Mouse (Mus musculus) neutrophil, adult 5-6 weeks (primary cell): Measurements from ENCODE around the gene Mafk. TPM values are rescaled to one million over a fixed set of nuclear protein-coding genes. Genes with fewer than 3 reads are reported as not detected.

Experiments
- ATAC-seq: fragments of 151-379, 151-347 bp; 2 replicates; pipeline ENCODE4 v1.8.0; 2017; ENCODE audit warnings: mild to moderate bottlenecking, moderate TSS enrichment; ENCODE audit not compliant: insufficient number of reproducible peaks, poor library complexity, low FRiP score, severe bottlenecking; ENCODE audit errors: extremely low read depth
- total RNA-seq: library from RNA; stranded (forward); fragments of 200-1000 nt; gene quantifications from 2 replicates; pipeline ENCODE4 v1.2.3, GENCODE M21; 2017

The Mafk gene
- total RNA-seq, 1 experiment from 2014 or later: 55.0 TPM

DNA sequence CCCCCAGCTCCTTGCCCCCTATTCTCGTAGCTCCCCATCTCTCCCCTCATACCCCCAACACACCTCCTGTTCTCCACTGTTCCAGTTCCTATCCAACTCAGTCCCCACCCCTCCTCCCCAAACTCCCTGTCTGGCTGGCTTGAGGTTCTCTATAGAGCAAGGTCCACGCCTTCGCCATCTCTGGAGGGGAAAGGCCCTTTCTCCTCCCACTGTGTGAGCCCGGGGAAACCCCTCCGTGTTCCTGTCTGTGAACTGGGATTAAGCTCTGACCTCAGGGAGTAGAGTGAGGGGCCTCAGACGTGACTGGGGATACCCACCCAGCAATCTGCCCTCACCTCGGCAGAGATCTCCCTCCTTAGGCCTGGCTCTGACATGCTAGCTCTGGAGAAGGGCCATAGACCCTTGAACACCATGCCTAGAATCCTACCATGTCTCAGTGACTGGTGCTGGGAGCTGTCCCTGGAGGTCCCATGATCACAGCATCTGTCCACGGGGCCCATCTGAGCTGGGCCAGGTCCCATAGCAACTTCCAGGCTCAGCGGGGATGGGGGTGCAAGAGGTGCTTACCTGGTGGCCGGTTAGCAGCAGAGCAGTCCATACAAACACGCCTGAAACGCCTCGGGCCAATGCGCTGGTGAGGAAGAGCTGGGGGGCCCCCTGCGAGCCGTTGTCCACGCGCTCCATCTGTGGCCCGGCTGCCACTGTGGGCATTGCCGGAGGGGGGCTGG, 21.2 kb downstream of the Mafk start:
- ATAC-seq: no peak

DNA sequence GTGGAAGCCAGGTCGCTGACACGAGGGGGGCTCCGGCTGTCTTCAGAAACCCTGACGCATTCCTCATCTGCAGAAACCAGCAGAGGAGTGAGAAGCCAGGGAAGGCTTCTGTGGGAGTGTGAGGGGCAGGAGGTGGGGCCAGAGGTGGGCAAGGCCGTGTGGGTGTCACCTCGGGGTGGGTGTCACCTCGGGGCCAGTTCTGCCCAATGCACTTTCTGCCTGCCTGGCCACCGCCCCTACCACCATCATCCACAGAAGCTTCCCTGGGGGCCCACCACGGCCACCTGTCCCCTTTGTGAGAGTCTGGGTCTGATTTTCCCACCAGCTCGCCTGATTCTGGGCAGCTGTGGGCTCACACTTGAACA, 21.8 kb downstream of the Mafk start:
- ATAC-seq: no peak

DNA sequence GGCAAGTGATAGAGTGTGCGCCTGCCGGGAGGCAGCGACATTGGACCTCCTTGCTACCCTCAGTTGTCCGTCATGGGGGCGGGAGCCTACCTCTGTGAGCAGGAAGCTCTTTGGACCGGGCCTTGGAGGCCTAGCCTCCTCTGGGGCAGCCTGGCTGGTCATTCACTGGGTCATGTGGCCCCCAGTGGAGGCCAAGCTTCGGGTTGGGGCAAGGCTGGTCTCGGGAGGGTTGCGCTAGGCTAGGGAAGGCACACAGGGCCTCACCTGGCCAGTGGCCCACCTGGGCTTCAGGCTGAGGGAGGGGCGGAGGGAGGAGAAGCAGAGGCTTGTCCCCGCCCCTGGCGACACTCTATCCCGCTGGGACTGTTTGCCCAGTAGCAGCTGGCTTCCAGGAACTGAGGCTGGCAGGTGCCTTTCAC, 22.7 kb downstream of the Mafk start:
- ATAC-seq: no peak

DNA sequence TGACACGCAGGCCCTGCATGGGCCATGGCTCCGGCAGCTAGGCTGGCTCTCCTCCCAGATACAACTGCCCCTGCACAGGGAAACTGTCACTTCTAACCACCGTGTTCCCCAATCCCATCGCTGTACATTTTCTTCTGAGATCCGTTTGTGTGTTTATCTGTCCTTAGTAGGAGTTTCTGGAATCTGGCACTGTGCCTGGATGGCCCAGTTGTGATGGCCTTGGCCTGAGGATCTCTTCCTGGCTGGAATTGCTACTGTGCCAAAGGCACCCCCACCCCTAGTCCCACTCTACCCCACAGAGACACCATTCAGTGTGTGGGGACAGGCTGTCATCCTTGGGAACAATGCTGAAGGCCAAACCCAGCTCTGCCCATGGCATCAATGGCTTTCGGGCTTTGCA, 24.7 kb downstream of the Mafk start:
- no peak for ATAC-seq

DNA sequence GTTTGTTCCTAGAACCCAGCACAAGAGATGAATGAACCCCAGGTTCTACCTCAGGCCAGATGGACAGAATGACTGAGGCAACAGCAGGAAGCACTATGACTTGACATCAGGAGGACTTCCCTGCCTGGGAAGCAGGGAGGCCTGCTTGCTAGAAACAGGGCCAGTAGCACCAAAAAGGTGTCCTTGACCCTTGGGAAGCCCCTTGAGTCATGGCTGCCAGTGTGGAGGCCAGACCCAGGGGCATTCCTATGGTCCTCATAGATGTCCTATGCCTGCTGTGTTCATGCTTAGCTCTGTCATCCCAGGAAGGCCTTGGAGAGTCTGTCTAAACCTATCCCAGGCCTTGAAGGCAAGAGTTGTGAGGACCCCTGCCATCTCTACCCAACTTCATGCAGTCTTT, 25.1 kb downstream of the Mafk start:
- no peak for ATAC-seq

DNA sequence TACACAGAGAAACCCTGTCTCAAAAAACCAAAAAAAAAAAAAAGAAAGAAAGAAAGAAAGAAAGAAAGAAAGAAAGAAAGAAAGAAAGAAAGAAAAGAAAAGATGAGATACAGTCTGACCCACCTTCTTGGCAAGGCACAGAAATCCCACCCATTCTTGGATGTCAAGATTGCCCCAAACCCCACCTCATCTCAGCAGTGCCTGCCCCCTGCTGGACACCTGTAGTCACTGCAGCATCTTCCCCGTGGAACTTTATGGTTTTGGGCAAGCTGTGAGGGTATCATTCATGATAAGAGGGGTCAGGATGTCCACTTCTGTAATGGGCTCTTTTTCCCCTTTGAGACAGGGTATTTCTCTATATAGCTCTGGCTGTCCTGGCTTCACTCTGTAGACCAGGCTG, 26.0 kb downstream of the Mafk start:
- ATAC-seq: no peak; the same call in 1 of the 2 replicates

DNA sequence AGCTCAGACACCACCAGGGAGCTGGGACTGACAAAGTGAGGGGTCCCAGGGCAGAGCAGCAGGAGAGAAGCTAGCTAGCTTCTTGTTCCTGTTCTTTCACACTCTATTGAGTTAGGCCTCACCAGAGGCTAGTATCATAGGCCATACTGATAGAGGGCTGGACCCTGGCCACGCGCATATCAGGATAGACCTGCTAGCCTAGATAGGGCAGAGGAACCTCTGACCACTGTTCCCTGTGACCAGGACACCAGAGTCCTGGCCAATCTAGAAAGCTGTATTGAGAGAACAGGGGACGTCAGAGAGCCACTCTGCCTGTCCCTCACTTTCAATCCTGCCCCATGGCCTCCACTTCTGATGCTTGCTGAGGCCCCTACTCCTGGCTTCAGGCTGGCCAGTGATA, 26.7 kb downstream of the Mafk start:
- ATAC-seq: no peak

DNA sequence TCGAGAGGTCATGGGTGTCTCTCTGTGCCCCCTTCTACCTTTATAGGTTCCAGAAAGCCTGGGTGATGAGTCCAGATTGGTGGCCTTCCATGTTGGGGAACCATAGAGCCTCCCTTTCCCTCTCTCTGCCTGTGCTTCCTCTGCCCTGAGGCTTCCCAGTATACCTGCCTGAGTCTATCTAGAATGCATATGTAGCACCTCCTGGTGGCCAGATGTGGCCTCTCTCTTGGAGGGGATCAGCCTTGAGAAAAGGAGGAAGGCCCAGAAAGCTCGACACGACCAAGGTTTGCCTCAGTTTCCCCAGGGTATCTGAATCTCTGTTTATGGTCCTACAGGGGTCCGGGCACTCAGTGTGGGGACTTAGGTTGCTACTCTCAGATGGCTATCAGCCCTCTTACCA, 27.5 kb downstream of the Mafk start:
- peak; percentile 21; the same call in 1 of the 2 replicates for ATAC-seq

DNA sequence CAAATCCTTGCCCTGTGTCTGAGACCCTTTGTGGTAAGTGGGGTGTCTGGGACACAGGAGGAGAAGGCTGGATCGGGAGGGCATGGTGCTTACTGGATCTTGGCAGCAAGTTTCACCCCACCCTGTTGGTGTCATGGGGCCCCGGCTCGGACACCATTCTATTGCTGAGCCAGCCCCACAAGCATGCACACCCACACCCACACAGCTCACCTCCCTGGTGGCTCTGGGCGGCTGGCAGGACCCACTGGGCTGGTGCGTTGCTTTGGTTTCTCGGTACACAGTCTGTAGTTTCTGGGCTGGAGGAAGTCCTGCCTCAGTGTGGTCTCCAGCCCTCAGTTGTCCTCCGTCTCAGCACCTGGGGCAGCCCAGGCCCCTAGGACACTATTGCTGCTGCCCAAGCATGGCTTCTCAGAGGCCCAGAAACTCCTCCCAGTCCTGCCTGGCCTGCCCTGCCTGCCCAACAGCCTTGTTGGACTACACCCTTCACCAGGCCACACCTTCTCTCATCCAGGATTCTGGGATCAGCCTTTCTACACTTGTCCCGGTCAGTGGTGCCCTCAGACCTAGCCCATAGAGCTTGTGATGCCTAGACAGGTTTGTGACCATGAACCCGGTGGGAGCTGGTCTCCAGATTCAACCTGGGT, 28.3 kb downstream of the Mafk start, which contains the start of gene Tmem184a:
Gene Tmem184a (minus strand): TSS at position 380 of the 644 bp plus-strand sequence.
- no peak for ATAC-seq

DNA sequence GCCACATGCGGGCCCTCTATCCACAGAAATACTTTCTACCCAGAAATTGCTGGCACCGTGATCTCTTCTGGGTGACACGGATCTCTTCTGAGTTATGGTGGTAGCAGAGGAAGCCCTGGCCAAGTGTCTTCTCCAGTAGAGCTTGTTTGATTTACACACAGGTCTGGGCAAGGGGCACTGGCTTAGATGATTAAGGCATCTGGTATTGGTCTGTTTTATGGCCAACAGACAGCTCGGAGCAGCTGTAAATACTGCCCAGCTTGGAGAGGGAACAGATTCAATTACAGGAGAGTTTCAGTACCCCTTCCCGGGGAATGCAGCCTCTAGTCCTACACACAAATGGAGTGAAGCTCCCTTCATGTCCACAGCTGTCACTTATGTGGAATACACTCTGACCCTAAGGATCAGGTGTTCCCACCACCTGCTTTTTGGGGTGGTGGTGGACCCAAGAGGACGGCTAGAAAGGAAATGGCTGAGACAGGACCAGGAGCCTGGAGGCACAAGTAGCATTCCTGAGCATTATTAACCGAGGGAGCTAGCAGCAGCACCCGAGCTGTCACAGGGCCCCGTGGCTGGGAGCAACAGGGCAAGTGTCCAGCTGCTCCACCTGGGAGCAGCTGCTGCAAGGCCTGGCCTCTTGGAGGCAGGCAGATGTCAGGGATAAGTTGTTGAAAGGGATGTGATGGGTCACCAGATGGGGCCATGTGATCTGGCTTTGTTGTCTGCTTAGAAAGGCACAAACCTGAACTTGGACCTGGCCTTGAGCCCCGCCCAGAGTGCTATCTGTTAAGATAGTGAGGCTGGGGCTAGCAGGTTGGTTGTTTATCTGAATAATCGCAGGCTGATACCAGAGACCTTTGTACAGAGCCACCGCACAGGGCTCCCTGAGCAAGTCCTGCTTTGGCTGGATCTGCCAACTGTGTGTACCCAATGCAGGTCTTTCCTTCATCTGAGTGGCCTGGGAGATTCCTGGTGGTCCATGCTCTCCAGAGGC, 30.4 kb downstream of the Mafk start:
- no peak for ATAC-seq

DNA sequence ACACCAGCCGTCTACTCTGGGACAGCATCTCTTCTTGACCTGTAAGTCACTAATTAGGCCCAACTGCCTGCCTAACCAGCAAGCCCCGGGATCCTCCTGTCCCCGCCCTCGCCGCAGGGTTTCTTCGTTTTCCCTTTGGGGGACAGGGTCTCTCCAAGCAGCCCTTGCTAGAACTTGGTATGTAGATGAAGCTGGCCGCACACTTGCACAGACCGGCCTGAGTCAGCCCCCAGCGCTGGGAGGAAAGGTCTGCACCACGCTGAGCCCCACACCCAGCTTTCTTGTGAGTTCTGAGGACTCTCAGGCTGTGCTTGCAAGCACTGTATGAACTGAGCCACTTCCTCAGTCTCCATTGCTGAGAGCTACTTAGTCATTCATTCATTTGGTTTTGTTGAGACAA, 33.2 kb downstream of the Mafk start:
- ATAC-seq: no peak

DNA sequence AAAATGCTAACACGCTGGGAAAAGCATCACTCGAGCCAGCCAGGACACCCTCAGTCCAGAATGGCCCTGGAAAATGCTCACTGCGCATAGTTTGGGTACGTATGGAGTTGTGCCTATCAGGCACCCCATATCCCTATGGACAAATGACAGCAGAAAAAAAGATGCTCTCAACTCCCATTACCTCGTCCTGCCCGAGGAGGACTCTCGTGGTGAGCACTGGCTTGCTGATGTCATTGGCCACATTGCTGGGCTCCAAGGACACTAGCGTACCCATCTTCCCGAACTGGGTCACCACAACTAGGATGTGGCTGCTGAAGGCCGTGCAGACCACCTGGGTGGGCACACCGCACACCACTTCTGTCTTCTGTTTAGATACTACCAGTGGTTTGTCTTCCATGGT, 34.6 kb downstream of the Mafk start:
- ATAC-seq: no peak

DNA sequence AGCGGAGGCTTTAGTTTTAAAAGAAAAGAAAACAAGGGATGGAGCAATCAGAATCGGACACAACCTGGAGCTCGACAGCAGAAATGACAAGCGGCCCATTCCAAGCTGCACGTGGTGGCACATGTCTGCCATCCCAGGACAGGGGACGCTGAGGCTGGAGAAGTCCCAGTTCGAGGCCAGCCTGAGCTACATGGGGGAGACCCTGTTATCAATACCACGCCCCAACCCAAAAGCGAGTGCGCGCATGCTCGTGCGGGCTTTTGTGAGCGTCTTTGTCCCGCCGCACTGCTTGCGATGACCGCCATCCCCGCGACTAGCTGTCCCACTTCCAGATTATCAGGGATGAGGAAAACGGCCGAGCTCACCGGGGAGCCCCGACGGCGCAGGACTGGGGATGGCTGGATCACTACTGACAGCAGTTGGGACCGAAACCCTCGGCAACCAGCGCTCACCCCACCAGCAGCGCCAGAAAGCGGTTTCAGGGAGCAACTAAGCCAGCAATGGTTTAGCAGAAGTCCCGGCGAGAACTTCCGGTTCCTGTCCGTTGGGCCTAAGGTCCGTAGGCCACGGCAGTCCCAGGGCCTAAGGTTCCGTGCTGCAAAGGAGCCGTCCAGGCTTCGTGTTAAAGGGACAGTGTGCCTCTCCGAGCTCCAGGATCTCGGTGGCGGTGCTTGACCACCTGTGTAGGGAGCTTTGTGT, 35.2 kb downstream of the Mafk start, which contains the start of the genes Gm26938 and Psmg3:
Gene Gm26938 (minus strand): TSS at position 51 of the 699 bp plus-strand sequence.
Gene Psmg3 (minus strand): TSS at position 529 of the 699 bp plus-strand sequence.
- peak; percentile 86 for ATAC-seq

DNA sequence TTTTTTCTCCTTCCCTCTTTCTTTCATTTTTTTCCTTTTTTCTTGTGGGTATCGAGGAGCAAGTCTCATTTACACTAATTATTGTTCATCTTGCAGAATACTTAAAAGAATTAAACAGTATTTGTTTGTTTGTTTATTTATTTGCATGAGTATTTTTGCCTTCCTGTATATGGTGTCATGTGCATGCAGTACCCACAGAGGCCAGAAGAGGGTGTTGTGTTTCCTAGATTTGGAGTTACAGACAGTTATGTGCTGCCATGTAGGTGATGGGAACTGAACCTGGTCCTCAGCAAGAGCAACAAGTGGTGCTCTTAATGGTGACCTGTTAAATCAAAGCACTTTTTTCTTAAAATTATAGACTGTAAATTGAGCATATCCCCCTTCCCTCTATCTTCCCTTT, 36.3 kb downstream of the Mafk start:
- ATAC-seq: no peak

DNA sequence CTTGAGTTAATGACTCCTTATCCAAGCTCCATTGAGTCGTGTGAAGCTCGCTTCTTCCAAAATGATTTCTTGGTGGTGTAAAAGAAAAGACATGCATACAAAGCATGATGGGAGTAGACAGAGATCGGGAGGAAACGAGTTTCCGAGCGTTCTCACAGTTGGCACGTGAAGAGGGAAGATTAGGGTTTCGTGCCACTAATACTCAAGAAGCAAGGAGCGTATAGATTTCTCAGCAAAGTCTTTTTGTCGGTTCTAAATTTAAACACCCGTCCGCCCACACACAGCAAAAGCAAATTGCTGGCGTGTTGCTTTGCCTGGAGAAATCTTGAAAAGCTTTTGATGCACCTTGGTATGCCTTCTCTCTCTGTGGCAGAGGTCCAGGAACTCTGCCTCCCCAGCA, 38.1 kb downstream of the Mafk start:
- ATAC-seq: no peak

DNA sequence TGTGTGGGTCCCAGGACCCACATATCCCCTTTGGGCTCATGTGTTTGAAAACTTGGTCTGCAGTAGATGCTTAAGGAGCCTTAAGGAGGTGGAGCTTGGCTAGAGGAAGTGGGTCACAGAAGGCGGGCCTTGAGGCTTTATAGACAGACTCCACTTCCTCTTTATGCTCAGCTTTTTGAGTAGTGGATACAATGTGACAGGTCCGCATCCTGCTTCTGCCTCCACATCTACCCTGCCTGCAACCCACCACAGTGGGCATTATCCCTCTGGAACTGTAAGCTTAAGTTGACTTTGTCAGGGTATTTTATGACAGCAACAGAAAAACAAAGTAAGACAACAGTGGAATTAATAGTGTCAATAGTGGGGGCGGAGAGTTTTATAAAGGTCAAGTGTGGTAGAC, 39.4 kb downstream of the Mafk start:
- peak; percentile 83 for ATAC-seq

DNA sequence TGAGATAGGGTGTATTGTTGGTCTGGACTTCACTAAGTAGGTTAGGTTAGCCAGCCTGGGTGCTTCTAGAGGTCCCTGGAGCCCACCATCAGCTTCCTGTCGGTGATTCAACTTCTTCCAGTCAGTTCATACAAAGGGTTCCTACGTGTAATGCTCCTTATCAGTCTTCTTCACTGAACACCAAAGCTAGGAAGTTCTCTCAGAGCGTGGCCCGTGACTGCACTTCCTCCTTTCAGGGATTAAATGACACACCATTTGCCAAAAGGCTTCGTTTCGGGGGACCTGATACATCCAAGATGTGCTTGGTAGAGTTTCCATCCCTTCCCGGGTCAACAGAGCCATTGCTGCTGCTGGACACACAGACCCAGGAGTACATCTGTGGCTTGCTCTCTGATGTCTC, 40.8 kb downstream of the Mafk start:
- no peak for ATAC-seq

DNA sequence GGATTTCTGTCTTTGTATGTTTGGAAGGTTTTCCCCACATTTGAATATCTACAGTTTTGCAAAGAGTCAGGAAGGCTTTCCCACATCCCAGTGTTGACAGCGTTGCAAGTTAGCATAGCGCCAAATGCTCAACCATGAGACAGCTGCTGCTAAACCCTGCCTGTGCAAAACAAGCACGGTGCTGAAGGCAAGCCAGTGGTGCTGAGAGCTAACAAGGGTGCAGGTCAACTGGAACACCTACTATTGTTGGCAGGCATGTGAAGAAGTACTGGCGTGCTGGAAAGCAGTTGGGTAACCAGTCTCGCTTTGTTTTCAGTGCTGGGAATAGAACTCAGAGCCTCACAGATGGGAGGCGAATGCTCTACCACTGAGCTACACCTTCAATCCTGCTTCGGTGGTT, 44.4 kb downstream of the Mafk start:
- no peak for ATAC-seq

DNA sequence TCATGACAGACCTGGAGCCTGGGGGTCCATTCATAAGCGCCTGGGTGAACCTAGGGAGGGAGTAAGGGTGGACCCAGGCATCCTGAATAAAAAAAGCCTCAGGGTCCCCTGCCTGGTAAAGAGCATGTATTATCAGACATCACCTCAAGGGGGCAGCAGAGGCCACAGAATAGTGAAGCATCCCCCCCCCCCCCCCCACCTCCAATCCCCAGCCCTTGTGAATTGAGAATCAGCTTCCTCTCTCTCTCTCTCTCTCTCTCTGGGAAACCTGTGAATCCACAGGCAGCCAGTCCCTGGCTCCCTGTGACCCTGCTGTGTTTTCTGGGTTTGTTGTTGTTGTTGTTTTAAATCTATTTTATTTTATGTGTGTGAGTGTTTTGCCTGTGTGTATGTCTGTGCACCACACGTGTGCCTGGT, 47.2 kb downstream of the Mafk start:
- peak; percentile 52 for ATAC-seq
